Mouse (Mus musculus): ENCODE measurements around the gene Gm4353.

- TF ChIP-seq HCFC1 (IDR thresholded peaks at IDR 0.05; ENCODE audit: borderline replicate concordance, insufficient read depth, low read length) (no peak), CHD2 (IDR thresholded peaks at IDR 0.05; ENCODE audit: low read depth, low read length) (no peak)
Measured at GRCm38 (mm10) chr7:116103091-116103490, 18.7 kb upstream of the Gm4353 start.

Measured in ES-E14 (cell line).